Mouse (Mus musculus) myocyte (in vitro differentiated cells): ENCODE data around the gene Fkbp4. TPM values are rescaled to one million over a fixed set of nuclear protein-coding genes. Genes with fewer than 3 reads are reported as not detected.

Experiments
- H3K27me3 ChIP-seq: one replicate; pipeline ENCODE4 v1.6.1; 2011; ENCODE audit not compliant: control insufficient read depth, insufficient read depth, insufficient read length
- H3K36me3 ChIP-seq: one replicate; pipeline ENCODE4 v1.6.1; 2011; ENCODE audit not compliant: control insufficient read depth, insufficient read depth
- H3K4me2 ChIP-seq: one replicate; pipeline ENCODE4 v1.6.1; 2011; ENCODE audit warnings: low read depth, control low read depth
- H3K4me3 ChIP-seq: one replicate; pipeline ENCODE4 v1.5.1; 2011; ENCODE audit warnings: mild to moderate bottlenecking, control low read depth, moderate library complexity
- H3K79me2 ChIP-seq: one replicate; pipeline ENCODE4 v1.6.1; 2011; ENCODE audit not compliant: control insufficient read depth, insufficient read depth
- H3ac ChIP-seq: one replicate; pipeline ENCODE4 v1.6.1; 2011; ENCODE audit not compliant: control insufficient read depth, insufficient read length
- CEBPB ChIP-seq: IDR thresholded peaks from 2 replicates; pipeline ENCODE4 v1.6.1; 2011; ENCODE audit warnings: mild to moderate bottlenecking, moderate library complexity; ENCODE audit not compliant: poor library complexity, insufficient read depth, severe bottlenecking
- E2F4 ChIP-seq: IDR thresholded peaks from one replicate; pipeline ENCODE4 v1.6.1; 2011; ENCODE audit warnings: mild to moderate bottlenecking, control low read depth, moderate library complexity; ENCODE audit not compliant: insufficient read depth
- MAX ChIP-seq: IDR thresholded peaks from one replicate; pipeline ENCODE4 v1.6.1; 2011; ENCODE audit warnings: low read depth, mild to moderate bottlenecking, control low read depth
- MYOD1 ChIP-seq, 3 experiments: IDR thresholded peaks; one replicate each; pipeline ENCODE4 v1.6.1; 2011; ENCODE audit warnings: control low read depth in 2 of 3, low read depth in 2 of 3, mild to moderate bottlenecking in 2 of 3, moderate library complexity in 1 of 3; ENCODE audit not compliant: insufficient read length in 2 of 3, control insufficient read depth in 1 of 3
- MYOG ChIP-seq, 3 experiments: IDR thresholded peaks; one replicate each; pipeline ENCODE4 v1.6.1; 2011; ENCODE audit warnings: control low read depth in 2 of 3, low read depth in 2 of 3, mild to moderate bottlenecking in 2 of 3; ENCODE audit not compliant: insufficient read length in 2 of 3, control insufficient read depth in 1 of 3, insufficient read depth in 1 of 3
- POLR2A ChIP-seq: IDR thresholded peaks from one replicate; pipeline ENCODE4 v1.6.1; 2011; ENCODE audit warnings: low read depth, mild to moderate bottlenecking, control low read depth, moderate library complexity; ENCODE audit not compliant: insufficient read length
- POLR2AphosphoS2 ChIP-seq: IDR thresholded peaks from one replicate; pipeline ENCODE4 v1.6.1; 2011; ENCODE audit warnings: low read depth, control low read depth; ENCODE audit not compliant: insufficient read length
- REST ChIP-seq: IDR thresholded peaks from one replicate; pipeline ENCODE4 v1.6.1; 2011; ENCODE audit warnings: mild to moderate bottlenecking, control low read depth, moderate library complexity; ENCODE audit not compliant: insufficient read depth, insufficient read length
- SRF ChIP-seq: IDR thresholded peaks from one replicate; pipeline ENCODE4 v1.6.1; 2011; ENCODE audit warnings: low read depth; ENCODE audit not compliant: control insufficient read depth, insufficient read length
- TCF12 ChIP-seq: IDR thresholded peaks from one replicate; pipeline ENCODE4 v1.6.1; 2011; ENCODE audit warnings: mild to moderate bottlenecking, control low read depth; ENCODE audit not compliant: poor library complexity, insufficient read depth, severe bottlenecking
- TCF3 ChIP-seq: IDR thresholded peaks from one replicate; pipeline ENCODE4 v1.6.1; 2011; ENCODE audit warnings: low read depth, control low read depth; ENCODE audit not compliant: insufficient read length
- USF1 ChIP-seq: IDR thresholded peaks from one replicate; pipeline ENCODE4 v1.6.1; 2011; ENCODE audit warnings: low read depth, mild to moderate bottlenecking, control low read depth, moderate library complexity
- polyA plus RNA-seq: library from polyadenylated mRNA; unstranded; fragments of >200 nt; fragmentation: generic; extraction: Trizol; gene quantifications from one replicate; pipeline ENCODE4 v1.2.1, GENCODE M21; 2012; ENCODE audit warnings: missing spikeins

The Fkbp4 gene
- polyA plus RNA-seq, 1 experiment = 224 TPM

DNA sequence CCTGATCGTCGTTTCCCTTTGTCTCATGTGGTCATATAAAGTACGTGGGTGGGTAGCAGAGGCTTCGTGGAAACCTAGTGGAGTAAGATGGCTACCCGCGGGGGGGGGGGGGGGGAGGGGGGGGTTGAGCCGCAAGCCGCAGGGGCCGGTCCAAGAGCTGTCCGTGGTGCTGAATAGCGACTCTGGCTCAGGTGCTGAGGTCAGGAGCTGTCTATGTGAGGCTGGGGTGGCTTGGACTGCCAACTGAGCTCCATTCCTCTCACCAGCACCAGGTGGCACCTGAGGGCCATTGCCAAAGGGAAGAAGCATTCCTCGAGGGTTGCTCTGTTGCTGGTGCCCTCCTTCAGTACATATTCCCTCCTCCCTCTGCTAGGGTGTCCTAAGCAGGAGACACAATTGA, 31.0 kb upstream of the Fkbp4 start:
- Histone ChIP-seq H3K4me3 (no peak overlapping the region), H3K4me2 (no peak overlapping the region), H3K36me3 (no peaks in the 10 kb centered on the region)

DNA sequence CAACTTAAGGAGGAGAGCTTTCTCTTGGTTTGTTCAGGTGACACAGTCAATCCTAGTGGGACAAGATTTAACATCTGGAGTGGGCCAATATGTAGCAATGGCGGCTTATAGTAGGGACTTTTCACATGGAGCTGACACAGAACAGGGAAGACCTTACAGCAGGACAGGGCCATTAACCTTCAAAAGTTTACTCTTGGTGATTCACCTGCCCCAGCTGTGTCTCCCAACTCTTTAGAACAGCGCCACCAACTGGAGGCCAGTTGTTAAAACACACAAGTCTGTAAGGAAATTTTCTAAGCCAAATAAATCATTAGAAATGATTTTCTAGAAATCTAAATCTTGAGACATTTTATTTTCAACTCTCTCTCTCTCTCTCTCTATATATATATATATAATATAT, 28.8 kb upstream of the Fkbp4 start:
- TF ChIP-seq TCF12 = no peak
- no peak for TF ChIP-seq CEBPB
- Histone ChIP-seq H3K79me2 (no peaks in the 10 kb centered on the region), H3K4me3 (no peak overlapping the region), H3K27me3 (peaks cover 6% of the 10 kb centered on the region), H3K4me2 (no peak overlapping the region), H3ac (no peak overlapping the region), H3K36me3 (no peaks in the 10 kb centered on the region)

More for the DNA sequence above, 31.0 kb upstream of the Fkbp4 start:
- TF ChIP-seq REST = peak; percentile 92
- TF ChIP-seq POLR2AphosphoS2 = no peak
- H3ac ChIP-seq = no peak overlapping the region
- H3K27me3 ChIP-seq = peaks cover 5% of the 10 kb centered on the region
- H3K79me2 ChIP-seq = no peaks in the 10 kb centered on the region

DNA sequence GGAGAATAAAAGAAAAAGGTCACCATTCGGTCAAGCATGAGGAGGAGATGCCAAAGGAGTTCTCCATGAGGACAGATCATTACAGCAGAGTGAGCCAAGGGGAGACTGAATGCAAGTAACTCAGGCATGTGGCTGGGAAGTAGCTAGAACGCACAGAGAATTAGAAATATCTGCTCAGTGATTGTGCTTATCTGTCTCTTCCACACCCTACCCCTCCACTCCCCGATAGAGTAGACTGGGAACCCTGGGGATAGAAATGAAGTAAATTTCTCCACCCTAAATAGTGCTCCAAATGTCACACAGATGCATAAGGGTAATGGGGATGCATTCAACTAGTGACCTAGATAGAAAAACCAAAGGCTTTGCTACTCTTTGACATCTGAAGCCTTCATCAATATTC, 28.1 kb upstream of the Fkbp4 start:
- no peaks in the 10 kb centered on the region for H3K36me3 ChIP-seq
- no peak overlapping the region for H3K4me3 ChIP-seq
- no peak overlapping the region for H3K4me2 ChIP-seq
- H3ac ChIP-seq = no peak overlapping the region
- TF ChIP-seq POLR2A (no peak), POLR2AphosphoS2 (no peak), TCF3 (no peak), REST (no peak), USF1 (no peak), CEBPB (no peak), MAX (no peak), SRF (no peak), TCF12 (no peak), E2F4 (no peak), MYOG (IDR thresholded peaks at IDR 0.05; ENCODE audit: control insufficient read depth in 1 of 3, insufficient read depth in 1 of 3, insufficient read length in 2 of 3, low read depth in 2 of 3) (no peak), MYOD1 (IDR thresholded peaks at IDR 0.05; ENCODE audit: control insufficient read depth in 1 of 3, insufficient read length in 2 of 3, low read depth in 2 of 3) (no peak)
- H3K79me2 ChIP-seq = no peaks in the 10 kb centered on the region
- peaks cover 6% of the 10 kb centered on the region for H3K27me3 ChIP-seq

DNA sequence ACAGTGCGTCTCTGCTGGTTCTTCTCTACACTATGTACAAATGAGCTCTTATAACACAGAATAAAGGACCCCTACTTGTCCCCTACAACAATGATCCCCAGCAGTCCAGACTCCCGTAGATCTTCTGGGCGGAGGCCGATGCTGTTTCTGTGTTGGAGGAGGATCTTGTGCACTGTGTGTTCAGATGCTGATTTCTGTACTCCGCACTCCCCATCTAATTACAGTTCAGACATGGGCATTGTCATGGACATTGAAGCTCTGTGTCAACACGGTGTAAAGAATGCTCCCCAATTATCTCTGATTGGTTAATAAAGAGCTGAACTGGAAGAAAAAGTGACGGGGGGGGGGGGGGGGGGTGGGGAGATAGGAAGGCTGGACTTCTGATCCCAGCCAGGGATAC, 27.6 kb upstream of the Fkbp4 start:
- Histone ChIP-seq H3K4me2 (no peak overlapping the region), H3ac (no peak overlapping the region), H3K4me3 (no peak overlapping the region), H3K27me3 (peaks cover 6% of the 10 kb centered on the region), H3K79me2 (no peaks in the 10 kb centered on the region), H3K36me3 (no peaks in the 10 kb centered on the region)
- no peak for TF ChIP-seq CEBPB
- no peak for TF ChIP-seq USF1
- TF ChIP-seq MYOD1 (IDR thresholded peaks at IDR 0.05; ENCODE audit: control insufficient read depth in 1 of 3, insufficient read length in 2 of 3, low read depth in 2 of 3) = no peak
- TF ChIP-seq SRF = no peak
- TF ChIP-seq REST = no peak
- TF ChIP-seq MYOG (IDR thresholded peaks at IDR 0.05; ENCODE audit: control insufficient read depth in 1 of 3, insufficient read depth in 1 of 3, insufficient read length in 2 of 3, low read depth in 2 of 3) = no peak
- TF ChIP-seq E2F4 = no peak
- no peak for TF ChIP-seq POLR2AphosphoS2
- no peak for TF ChIP-seq POLR2A
- TF ChIP-seq MAX = no peak
- no peak for TF ChIP-seq TCF12
- no peak for TF ChIP-seq TCF3

DNA sequence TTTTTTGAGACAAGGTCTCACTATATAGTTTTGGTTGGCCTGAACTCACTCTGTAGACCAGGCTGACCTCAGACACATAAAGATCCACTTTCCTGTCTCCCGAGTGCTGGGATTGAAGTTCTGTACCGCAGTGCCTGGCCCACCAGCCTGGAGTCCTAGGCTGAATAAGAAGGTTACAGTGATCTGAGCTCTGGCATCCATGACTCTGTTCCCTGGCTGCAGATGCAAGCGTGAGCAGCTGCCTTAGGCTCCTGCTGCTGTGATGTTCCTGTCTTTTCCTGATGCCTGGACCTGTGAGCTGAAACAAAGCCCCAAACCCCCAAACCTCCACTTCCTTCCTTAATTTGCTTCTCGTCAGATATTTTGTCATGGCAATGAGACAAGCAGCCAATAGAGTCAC, 26.5 kb upstream of the Fkbp4 start:
- no peak overlapping the region for H3ac ChIP-seq
- TF ChIP-seq E2F4 = no peak
- TF ChIP-seq USF1 = no peak
- no peak for TF ChIP-seq MAX
- TF ChIP-seq CEBPB = no peak

DNA sequence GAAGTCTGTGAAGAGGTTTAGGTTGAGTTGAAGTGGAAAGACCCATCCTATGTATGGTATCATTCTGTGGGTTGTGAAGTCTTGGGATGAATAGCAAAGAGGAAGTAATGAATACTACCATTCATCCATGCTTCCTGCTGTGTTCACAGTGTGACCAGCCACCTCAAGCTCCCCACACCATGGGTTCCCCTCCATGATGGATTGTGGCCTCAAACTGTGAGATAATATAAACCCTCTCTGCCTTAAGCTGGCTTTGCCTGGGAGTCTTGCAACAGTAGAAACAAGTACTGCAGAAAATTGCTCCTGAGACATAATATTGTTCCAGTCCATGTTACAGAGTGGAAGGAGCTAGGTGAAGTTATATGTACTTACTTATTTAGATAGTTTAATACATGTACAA, 23.1 kb upstream of the Fkbp4 start:
- H3K79me2 ChIP-seq = no peaks in the 10 kb centered on the region
- TF ChIP-seq CEBPB (no peak), POLR2AphosphoS2 (no peak), MYOG (IDR thresholded peaks at IDR 0.05; ENCODE audit: control insufficient read depth in 1 of 3, insufficient read depth in 1 of 3, insufficient read length in 2 of 3, low read depth in 2 of 3) (no peak), MAX (no peak), TCF12 (no peak), SRF (no peak), REST (no peak), E2F4 (no peak), USF1 (no peak), TCF3 (no peak), POLR2A (no peak), MYOD1 (IDR thresholded peaks at IDR 0.05; ENCODE audit: control insufficient read depth in 1 of 3, insufficient read length in 2 of 3, low read depth in 2 of 3) (no peak)
- H3K27me3 ChIP-seq = peaks cover 6% of the 10 kb centered on the region
- H3ac ChIP-seq = no peak overlapping the region
- no peak overlapping the region for H3K4me2 ChIP-seq
- no peak overlapping the region for H3K4me3 ChIP-seq
- no peaks in the 10 kb centered on the region for H3K36me3 ChIP-seq

More for the DNA sequence above, 26.5 kb upstream of the Fkbp4 start:
- H3K4me3 ChIP-seq = no peak overlapping the region
- H3K79me2 ChIP-seq = no peaks in the 10 kb centered on the region
- H3K36me3 ChIP-seq = no peaks in the 10 kb centered on the region
- H3K4me2 ChIP-seq = no peak overlapping the region
- peaks cover 6% of the 10 kb centered on the region for H3K27me3 ChIP-seq
